Mouse (Mus musculus) right cerebral cortex, postnatal 14 days (tissue): Measurements from ENCODE around the gene Slc6a1.
"Not testable (repeated sequence)": the region's sequence is repeated elsewhere in the genome, so short reads cannot be mapped to it uniquely, and the experiment has no call there.

Experiments
- DNase-seq: peaks from one replicate; pipeline ENCODE4 v3.0.0; 2022

The Slc6a1 gene

GRCm38 (mm10) chr6:114290929-114291328, 8.5 kb downstream of the Slc6a1 start:
- no peak for DNase-seq

GRCm38 (mm10) chr6:114291396-114291795, 9.0 kb downstream of the Slc6a1 start:
- DNase-seq: no peak

GRCm38 (mm10) chr6:114293511-114293910, 11.1 kb downstream of the Slc6a1 start:
- DNase-seq: no peak

GRCm38 (mm10) chr6:114295086-114295485, 12.7 kb downstream of the Slc6a1 start:
- DNase-seq: no peak

GRCm38 (mm10) chr6:114297260-114298002, 15.0 kb downstream of the Slc6a1 start:
- DNase-seq: peak; percentile 42

- DNase-seq: no peak
Measured at GRCm38 (mm10) chr6:114299699-114300098, 17.3 kb downstream of the Slc6a1 start.

- DNase-seq: no peak
Measured at GRCm38 (mm10) chr6:114300737-114301136, 18.3 kb downstream of the Slc6a1 start.

- DNase-seq: no peak
Measured at GRCm38 (mm10) chr6:114304668-114305067, 22.2 kb downstream of the Slc6a1 start.

- no peak for DNase-seq
Measured at GRCm38 (mm10) chr6:114320511-114320910, 38.1 kb downstream of the Slc6a1 start.

GRCm38 (mm10) chr6:114321146-114321545, 38.7 kb downstream of the Slc6a1 start:
- no peak for DNase-seq

- DNase-seq: no peak
Measured at GRCm38 (mm10) chr6:114322914-114323313, 40.5 kb downstream of the Slc6a1 start.

GRCm38 (mm10) chr6:114324808-114325207, 42.4 kb downstream of the Slc6a1 start:
- DNase-seq: no peak

- no peak for DNase-seq
Measured at GRCm38 (mm10) chr6:114329597-114330470, 47.4 kb downstream of the Slc6a1 start.

GRCm38 (mm10) chr6:114331926-114332325, 49.5 kb downstream of the Slc6a1 start:
- no peak for DNase-seq

- DNase-seq: no peak
Measured at GRCm38 (mm10) chr6:114336128-114336943, 53.9 kb downstream of the Slc6a1 start.

- DNase-seq: no peak
Measured at GRCm38 (mm10) chr6:114336944-114337215, 54.4 kb downstream of the Slc6a1 start.

GRCm38 (mm10) chr6:114341381-114341780, 58.9 kb downstream of the Slc6a1 start:
- not testable (repeated sequence) for DNase-seq

- peak; percentile 71 for DNase-seq
Measured at GRCm38 (mm10) chr6:114343740-114344139, 61.3 kb downstream of the Slc6a1 start.

GRCm38 (mm10) chr6:114345156-114345555, 62.7 kb downstream of the Slc6a1 start:
- DNase-seq: peak; percentile 80

GRCm38 (mm10) chr6:114347831-114348754, 65.7 kb downstream of the Slc6a1 start:
- DNase-seq: peak; percentile 73

GRCm38 (mm10) chr6:114354635-114355034, 72.2 kb downstream of the Slc6a1 start:
- DNase-seq: no peak

- peak; percentile 48 for DNase-seq
Measured at GRCm38 (mm10) chr6:114358171-114358570, 75.7 kb downstream of the Slc6a1 start.
